Mouse (Mus musculus): ENCODE data around the gene Olfr186.
"Not testable (repeated sequence)": the region's sequence is repeated elsewhere in the genome, so short reads cannot be mapped to it uniquely, and the experiment has no call there.

The Olfr186 gene

GRCm38 (mm10) chr16:59030191-59030590 is at the start of gene Olfr186:
TSS of gene Olfr186 (minus strand) at chr16:59030291.
- DNase-seq: no peak

- no peak for DNase-seq
Observed at GRCm38 (mm10) chr16:59077905-59078304, 47.8 kb upstream of the Olfr186 start, which contains the start of gene Olfr190. TSS of gene Olfr190 (minus strand) at chr16:59078005.

- DNase-seq: no peak
Observed at GRCm38 (mm10) chr16:59073520-59073919, 43.4 kb upstream of the Olfr186 start.

- DNase-seq: no peak
Observed at GRCm38 (mm10) chr16:59071755-59072154, 41.7 kb upstream of the Olfr186 start.

GRCm38 (mm10) chr16:59062411-59062810 is 32.3 kb upstream of the Olfr186 start:
- DNase-seq: not testable (repeated sequence)

- DNase-seq: not testable (repeated sequence)
Observed at GRCm38 (mm10) chr16:59049286-59049685, 19.2 kb upstream of the Olfr186 start.

GRCm38 (mm10) chr16:59048860-59049259 is 18.8 kb upstream of the Olfr186 start:
- DNase-seq: no peak

- no peak for DNase-seq
Observed at GRCm38 (mm10) chr16:59047579-59047978, 17.5 kb upstream of the Olfr186 start.

- DNase-seq: no peak
Observed at GRCm38 (mm10) chr16:59045835-59046234, 15.7 kb upstream of the Olfr186 start.

GRCm38 (mm10) chr16:59039710-59040109 is 9.6 kb upstream of the Olfr186 start, which contains the start of gene Olfr187:
TSS of gene Olfr187 (minus strand) at chr16:59039767.
- no peak for DNase-seq

GRCm38 (mm10) chr16:59013357-59014018 is 16.6 kb downstream of the Olfr186 start:
- DNase-seq: no peak

GRCm38 (mm10) chr16:59007146-59007545 is 22.9 kb downstream of the Olfr186 start:
- no peak for DNase-seq

- DNase-seq: peak; percentile 67
Observed at GRCm38 (mm10) chr16:58995057-58995456, 35.0 kb downstream of the Olfr186 start, which contains the start of gene Olfr183. TSS of gene Olfr183 (plus strand) at chr16:58995357.

Data from heart, adult 11 months (tissue).